Mouse (Mus musculus) neural tube, embryonic 14.5 days (tissue): ENCODE results near the gene Usp47. TPM values are rescaled to one million over a fixed set of nuclear protein-coding genes. Genes with fewer than 3 reads are reported as not detected.

ENCODE experiments used
- ATAC-seq: fragments of 200-750 bp; cut with Nextera tagmentation; 2 replicates; pipeline ENCODE4 v1.8.0; 2017; ENCODE audit warnings: low read depth, mild to moderate bottlenecking, moderate TSS enrichment, moderate library complexity
- H3K27ac ChIP-seq: fragments of 300-500 bp; sonication (generic); 2 replicates; pipeline ENCODE4 v1.5.1; 2014; ENCODE audit warnings: low read depth, mild to moderate bottlenecking, control low read depth, low read length, moderate library complexity, mixed read lengths
- H3K27me3 ChIP-seq: fragments of 300-500 bp; sonication (generic); 2 replicates; pipeline ENCODE4 v1.6.1; 2014; ENCODE audit warnings: low read length; ENCODE audit not compliant: control insufficient read depth, insufficient read depth
- H3K36me3 ChIP-seq: fragments of 300-500 bp; sonication (generic); 2 replicates; pipeline ENCODE4 v1.6.1; 2014; ENCODE audit warnings: low read length, mixed read lengths; ENCODE audit not compliant: control insufficient read depth, insufficient read depth
- H3K4me1 ChIP-seq: fragments of 300-500 bp; sonication (generic); 2 replicates; pipeline ENCODE4 v1.6.1; 2014; ENCODE audit warnings: low read length; ENCODE audit not compliant: control insufficient read depth, insufficient read depth
- H3K4me2 ChIP-seq: fragments of 300-500 bp; sonication (generic); 2 replicates; pipeline ENCODE4 v1.6.1; 2014; ENCODE audit warnings: mild to moderate bottlenecking, low read depth, low read length, control low read depth
- H3K4me3 ChIP-seq: fragments of 300-500 bp; sonication (generic); 2 replicates; pipeline ENCODE4 v1.5.1; 2014; ENCODE audit warnings: low read depth, low read length, control low read depth, mixed read lengths
- H3K9ac ChIP-seq: fragments of 300-500 bp; sonication (generic); replicated peaks from 2 replicates; pipeline ENCODE4 v1.6.1; 2014; ENCODE audit warnings: low read depth, mild to moderate bottlenecking, control low read depth, low read length, mixed read lengths
- H3K9me3 ChIP-seq: fragments of 300-500 bp; sonication (generic); 2 replicates; pipeline ENCODE4 v1.6.1; 2016; ENCODE audit warnings: low read length; ENCODE audit not compliant: control insufficient read depth
- WGBS: fragments of 180-500 bp; shearing (Covaris S2); extraction: QIAGEN DNeasy Blood & Tissue Kit; methylation state at CpG from one replicate; pipeline ENCODE4 v1.1.7; 2014; 5-methylcytosine and 5-hydroxymethylcytosine counted together
- polyA plus RNA-seq: library from polyadenylated mRNA; unstranded; fragments of >200 nt; fragmentation: Nextera tagmentation; extraction: Ambion mirVana; gene quantifications from 2 replicates; pipeline ENCODE4 v1.2.1, GENCODE M21; 2014

Gene Usp47
- 86.2 and 106 TPM in 2 replicates for polyA plus RNA-seq

DNA sequence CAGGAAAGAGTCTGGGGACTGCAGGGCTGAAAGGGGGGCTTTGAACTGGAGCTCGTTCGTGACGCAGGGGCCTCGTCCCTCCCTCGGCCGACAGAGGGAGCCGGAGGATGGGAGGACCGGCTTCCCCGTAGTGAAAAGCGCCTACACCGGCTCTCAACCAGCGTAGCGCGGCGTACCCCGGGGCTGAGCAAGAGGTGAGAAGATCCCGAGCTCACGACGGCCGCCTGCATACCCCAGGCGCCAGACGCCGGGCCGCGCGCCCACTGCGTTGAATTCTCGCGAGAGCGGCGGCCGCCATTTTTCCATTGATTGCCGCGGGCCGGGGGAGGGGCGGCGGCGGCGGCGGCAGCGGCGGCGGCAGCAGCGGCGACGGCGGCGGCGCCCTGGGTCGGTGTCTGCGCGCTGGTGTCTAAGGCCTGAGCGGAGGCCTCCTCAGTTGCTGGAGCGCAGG is at the start of gene Usp47:
Usp47 (plus strand) TSS at position 355 of the 451 bp plus-strand sequence.
- H3K4me2 ChIP-seq = peak within 1 kb of the TSS; percentile 57
- no peaks in the 10 kb centered on the region for H3K9me3 ChIP-seq
- peak within 1 kb of the TSS; percentile 84 for H3K9ac ChIP-seq
- peaks cover 27% of the 10 kb centered on the region for H3K4me1 ChIP-seq
- H3K36me3 ChIP-seq = no peaks in the 10 kb centered on the region
- H3K4me3 ChIP-seq = peak within 1 kb of the TSS; percentile 61
- under 1% methylated on average over 40 of the region's 54 CpGs for WGBS
- peak within 1 kb of the TSS; percentile 92 for H3K27ac ChIP-seq
- no peaks in the 10 kb centered on the region for H3K27me3 ChIP-seq
- peak; percentile 95 for ATAC-seq

DNA sequence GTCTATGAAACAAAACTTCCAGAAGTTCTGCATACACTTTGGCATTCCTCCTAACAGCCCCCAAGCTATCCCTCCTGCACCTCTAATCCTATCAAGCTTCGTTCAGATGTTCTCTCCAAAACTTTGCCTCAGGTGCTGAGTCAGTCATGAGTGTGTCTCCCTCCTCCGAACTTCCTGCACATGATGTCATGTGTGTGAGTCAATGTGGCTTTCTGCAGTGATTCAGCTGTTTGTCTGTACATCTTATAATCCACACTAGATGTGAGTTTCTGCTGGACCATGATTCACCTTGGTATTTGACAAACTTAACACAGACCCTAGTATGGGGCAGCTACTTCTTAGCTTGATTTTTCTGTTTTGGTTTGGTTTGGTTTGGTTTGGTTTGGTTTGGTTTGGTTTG is 46.9 kb upstream of the Usp47 start:
- Histone ChIP-seq H3K9ac (no peak overlapping the region), H3K4me3 (no peak overlapping the region), H3K9me3 (no peaks in the 10 kb centered on the region), H3K27me3 (no peaks in the 10 kb centered on the region), H3K27ac (no peak overlapping the region), H3K4me1 (no peaks in the 10 kb centered on the region), H3K4me2 (no peak overlapping the region), H3K36me3 (no peaks in the 10 kb centered on the region)
- ATAC-seq = no peak
- WGBS = 83% methylated on average over 2 of the region's 2 CpGs

DNA sequence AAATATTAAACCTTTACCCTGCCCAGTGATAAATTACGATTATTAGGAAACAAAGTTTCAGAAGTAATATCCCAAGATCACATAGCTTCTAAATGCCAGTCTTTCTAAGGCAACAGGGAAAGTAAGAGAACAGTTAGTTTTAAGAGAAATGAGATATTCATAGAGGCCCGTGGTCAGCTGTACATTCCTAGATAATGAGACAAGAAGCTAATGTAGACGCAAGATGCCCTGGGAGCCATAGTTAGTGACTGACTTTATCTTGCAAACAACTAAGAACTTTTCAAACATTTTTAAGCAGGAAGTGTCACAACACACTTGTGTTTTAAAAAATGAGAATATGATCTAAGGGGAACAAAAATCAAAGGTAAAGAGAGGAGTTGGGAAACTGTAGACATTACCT is 45.4 kb upstream of the Usp47 start:
- H3K36me3 ChIP-seq = no peaks in the 10 kb centered on the region
- 89% methylated on average over 3 of the region's 3 CpGs for WGBS
- no peak overlapping the region for H3K4me2 ChIP-seq
- no peak overlapping the region for H3K27ac ChIP-seq
- H3K9ac ChIP-seq = no peak overlapping the region
- H3K4me3 ChIP-seq = no peak overlapping the region
- no peaks in the 10 kb centered on the region for H3K4me1 ChIP-seq
- no peak for ATAC-seq
- no peaks in the 10 kb centered on the region for H3K27me3 ChIP-seq
- no peaks in the 10 kb centered on the region for H3K9me3 ChIP-seq

DNA sequence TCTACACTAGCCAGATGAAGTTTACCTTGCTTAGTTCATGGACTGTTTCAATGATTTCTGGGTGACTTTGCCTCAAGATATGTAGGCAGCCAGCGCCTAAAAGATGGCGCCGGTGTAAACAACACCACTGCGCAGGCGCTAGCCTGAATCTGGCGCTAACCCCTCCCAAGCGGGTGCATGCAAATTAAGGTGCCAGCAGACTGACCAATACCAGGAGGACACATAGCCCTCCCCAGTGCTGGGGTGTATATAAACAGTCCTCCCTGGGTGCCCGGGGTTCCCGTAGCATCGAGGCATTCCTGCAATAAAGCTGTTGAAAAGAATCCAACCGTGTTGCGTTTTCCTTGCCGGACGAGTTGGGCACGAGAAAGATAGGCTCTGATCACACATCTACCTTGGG is 41.0 kb upstream of the Usp47 start:
- Histone ChIP-seq H3K4me2 (no peak overlapping the region), H3K4me1 (no peaks in the 10 kb centered on the region), H3K9me3 (no peaks in the 10 kb centered on the region), H3K4me3 (no peak overlapping the region), H3K27ac (no peak overlapping the region), H3K27me3 (no peaks in the 10 kb centered on the region), H3K36me3 (no peaks in the 10 kb centered on the region), H3K9ac (no peak overlapping the region)
- 96% methylated on average over 15 of the region's 15 CpGs for WGBS
- no peak for ATAC-seq

DNA sequence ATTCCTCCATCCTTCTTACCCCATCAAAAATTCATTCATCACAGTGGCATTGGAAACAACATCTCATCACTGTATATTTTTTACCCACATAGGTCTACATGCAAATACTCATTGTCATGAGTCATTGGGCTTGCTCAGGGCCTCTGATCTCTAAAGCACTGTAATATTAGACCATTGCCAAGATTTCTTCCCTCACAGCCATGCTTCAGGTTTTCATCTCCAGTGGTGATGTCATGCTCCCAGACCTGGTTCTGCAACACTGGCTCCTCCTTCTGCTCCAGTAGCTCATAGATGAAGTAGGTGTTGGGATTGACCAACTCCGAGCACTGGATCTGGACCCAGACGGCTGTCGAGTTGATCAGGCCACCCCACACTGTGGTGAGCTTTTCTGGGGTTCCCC is 38.8 kb upstream of the Usp47 start:
- Histone ChIP-seq H3K36me3 (no peaks in the 10 kb centered on the region), H3K4me3 (no peak overlapping the region), H3K27ac (no peak overlapping the region), H3K9ac (no peak overlapping the region), H3K27me3 (no peaks in the 10 kb centered on the region), H3K9me3 (no peaks in the 10 kb centered on the region), H3K4me2 (no peak overlapping the region), H3K4me1 (no peaks in the 10 kb centered on the region)
- WGBS = 96% methylated on average over 3 of the region's 3 CpGs
- no peak for ATAC-seq

- Histone ChIP-seq H3K4me3 (no peak overlapping the region), H3K9me3 (no peaks in the 10 kb centered on the region), H3K4me2 (no peak overlapping the region), H3K27me3 (no peaks in the 10 kb centered on the region), H3K4me1 (no peaks in the 10 kb centered on the region), H3K36me3 (no peaks in the 10 kb centered on the region), H3K27ac (no peak overlapping the region), H3K9ac (no peak overlapping the region)
- 78% methylated on average over 4 of the region's 4 CpGs for WGBS
- no peak for ATAC-seq
Observed at GRCm38 (mm10) chr7:111985266-111985665, 38.0 kb upstream of the Usp47 start.

GRCm38 (mm10) chr7:111986906-111987305 is 36.4 kb upstream of the Usp47 start:
- Histone ChIP-seq H3K4me2 (no peak overlapping the region), H3K9ac (no peak overlapping the region), H3K27ac (no peak overlapping the region), H3K27me3 (no peaks in the 10 kb centered on the region), H3K4me3 (no peak overlapping the region), H3K36me3 (no peaks in the 10 kb centered on the region), H3K9me3 (no peaks in the 10 kb centered on the region), H3K4me1 (no peaks in the 10 kb centered on the region)
- 90% methylated on average over 3 of the region's 3 CpGs for WGBS
- no peak for ATAC-seq

DNA sequence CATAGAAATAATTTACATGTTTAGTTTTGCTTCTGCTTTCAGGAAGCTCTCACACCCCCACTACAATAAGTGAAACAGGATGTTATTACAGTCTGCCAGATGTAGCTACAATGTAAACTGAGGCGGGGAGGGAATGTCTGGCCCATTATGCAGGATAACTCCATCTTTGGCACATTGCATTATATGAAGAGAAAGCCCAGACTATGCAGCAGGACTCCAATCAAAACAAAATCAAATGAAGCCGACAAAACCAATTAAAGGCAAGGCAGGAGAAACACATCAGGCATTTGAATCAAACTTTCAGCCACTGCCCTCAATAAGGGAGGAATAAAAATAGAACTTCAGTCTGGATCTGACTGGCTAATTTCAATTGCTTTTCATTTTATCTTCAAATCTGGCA is 25.9 kb upstream of the Usp47 start:
- H3K27ac ChIP-seq = no peak overlapping the region
- 84% methylated on average over 2 of the region's 2 CpGs for WGBS
- H3K9ac ChIP-seq = no peak overlapping the region
- no peaks in the 10 kb centered on the region for H3K27me3 ChIP-seq
- H3K9me3 ChIP-seq = no peaks in the 10 kb centered on the region
- no peak overlapping the region for H3K4me3 ChIP-seq
- H3K4me2 ChIP-seq = no peak overlapping the region
- ATAC-seq = no peak
- H3K36me3 ChIP-seq = no peaks in the 10 kb centered on the region
- H3K4me1 ChIP-seq = no peaks in the 10 kb centered on the region

GRCm38 (mm10) chr7:111998446-111999004 is 24.8 kb upstream of the Usp47 start:
- no peak overlapping the region for H3K4me3 ChIP-seq
- no peak for ATAC-seq
- H3K4me2 ChIP-seq = no peak overlapping the region
- no peaks in the 10 kb centered on the region for H3K4me1 ChIP-seq
- no peak overlapping the region for H3K9ac ChIP-seq
- WGBS = 55% methylated on average over 6 of the region's 6 CpGs
- H3K36me3 ChIP-seq = no peaks in the 10 kb centered on the region
- no peaks in the 10 kb centered on the region for H3K27me3 ChIP-seq
- H3K9me3 ChIP-seq = no peaks in the 10 kb centered on the region
- no peak overlapping the region for H3K27ac ChIP-seq
